Mouse (Mus musculus): ENCODE results near the gene Lce1k. TPM values are rescaled to one million over a fixed set of nuclear protein-coding genes. Genes with fewer than 3 reads are reported as not detected.
"Not testable (repeated sequence)": the region's sequence is repeated elsewhere in the genome, so short reads cannot be mapped to it uniquely, and the experiment has no call there.

Lce1k gene
- polyA plus RNA-seq (2016; fragmentation: Nextera tagmentation; extraction: Ambion mirVana): not detected in 2 replicates

GRCm38 (mm10) chr3:92807791-92808190 lies at the start of gene Lce1k:
Gene Lce1k (minus strand): TSS chr3:92807891.
- no peak within 1 kb of the TSS for H3K9ac ChIP-seq
- ATAC-seq (ENCODE audit: low FRiP score): no peak
- no peaks in the 10 kb centered on the region for H3K9me3 ChIP-seq
- no peaks in the 10 kb centered on the region for H3K27me3 ChIP-seq
- H3K4me2 ChIP-seq: no peak within 1 kb of the TSS
- H3K27ac ChIP-seq: no peak within 1 kb of the TSS
- H3K4me3 ChIP-seq (replicated peaks): no peak within 1 kb of the TSS
- no peaks in the 10 kb centered on the region for H3K36me3 ChIP-seq (replicated peaks)
- no peaks in the 10 kb centered on the region for H3K4me1 ChIP-seq

GRCm38 (mm10) chr3:92851186-92851585 lies 43.5 kb upstream of the Lce1k start, which contains the start of gene Lce1l:
Gene Lce1l (minus strand): TSS chr3:92851286.
- no peak within 1 kb of the TSS for H3K27ac ChIP-seq
- 86% methylated on average over 3 of the region's 3 CpGs for WGBS

GRCm38 (mm10) chr3:92827108-92827507 lies 19.4 kb upstream of the Lce1k start, which contains the start of gene Kprp:
Gene Kprp (minus strand): TSS chr3:92827247.
- no peak within 1 kb of the TSS for H3K4me2 ChIP-seq
- H3K9ac ChIP-seq: no peak within 1 kb of the TSS
- no peak within 1 kb of the TSS for H3K27ac ChIP-seq
- no peaks in the 10 kb centered on the region for H3K36me3 ChIP-seq (replicated peaks)
- no peaks in the 10 kb centered on the region for H3K27me3 ChIP-seq
- H3K4me1 ChIP-seq: no peaks in the 10 kb centered on the region
- H3K4me3 ChIP-seq (replicated peaks): no peak within 1 kb of the TSS
- no peak for ATAC-seq (ENCODE audit: low FRiP score)
- no peaks in the 10 kb centered on the region for H3K9me3 ChIP-seq
- 47% methylated on average over 1 of the region's 1 CpGs for WGBS

More at GRCm38 (mm10) chr3:92851186-92851585, 43.5 kb upstream of the Lce1k start, which contains the start of gene Lce1l:
- H3K27me3 ChIP-seq: no peaks in the 10 kb centered on the region
- H3K36me3 ChIP-seq (replicated peaks): no peaks in the 10 kb centered on the region
- H3K9me3 ChIP-seq: no peaks in the 10 kb centered on the region
- H3K4me1 ChIP-seq: no peaks in the 10 kb centered on the region
- H3K9ac ChIP-seq: no peak within 1 kb of the TSS
- no peak within 1 kb of the TSS for H3K4me2 ChIP-seq
- ATAC-seq (ENCODE audit: low FRiP score): no peak
- no peak within 1 kb of the TSS for H3K4me3 ChIP-seq (replicated peaks)

GRCm38 (mm10) chr3:92825808-92826207 lies 18.1 kb upstream of the Lce1k start:
- H3K4me3 ChIP-seq (replicated peaks): no peak overlapping the region
- 34% methylated on average over 1 of the region's 1 CpGs for WGBS
- no peaks in the 10 kb centered on the region for H3K9me3 ChIP-seq
- ATAC-seq (ENCODE audit: low FRiP score): no peak
- no peaks in the 10 kb centered on the region for H3K27me3 ChIP-seq
- no peak overlapping the region for H3K4me2 ChIP-seq
- no peak overlapping the region for H3K9ac ChIP-seq
- no peaks in the 10 kb centered on the region for H3K36me3 ChIP-seq (replicated peaks)
- no peak overlapping the region for H3K27ac ChIP-seq
- H3K4me1 ChIP-seq: no peaks in the 10 kb centered on the region

GRCm38 (mm10) chr3:92816036-92816435 lies 8.3 kb upstream of the Lce1k start:
- H3K4me3 ChIP-seq (replicated peaks); H3K4me1 ChIP-seq; H3K9me3 ChIP-seq; ATAC-seq (ENCODE audit: low FRiP score); H3K36me3 ChIP-seq (replicated peaks); H3K4me2 ChIP-seq; H3K9ac ChIP-seq; H3K27me3 ChIP-seq; H3K27ac ChIP-seq: not testable (repeated sequence)
- 88% methylated on average over 2 of the region's 2 CpGs for WGBS

GRCm38 (mm10) chr3:92815581-92815980 lies 7.9 kb upstream of the Lce1k start:
- 92% methylated on average over 3 of the region's 3 CpGs for WGBS
- Histone ChIP-seq H3K4me2 (no peak overlapping the region), H3K36me3 (replicated peaks) (no peaks in the 10 kb centered on the region), H3K27ac (no peak overlapping the region), H3K4me1 (no peaks in the 10 kb centered on the region), H3K9me3 (no peaks in the 10 kb centered on the region), H3K4me3 (replicated peaks) (no peak overlapping the region), H3K27me3 (no peaks in the 10 kb centered on the region), H3K9ac (no peak overlapping the region)
- no peak for ATAC-seq (ENCODE audit: low FRiP score)

- Histone ChIP-seq H3K27ac (no peak within 1 kb of the TSS), H3K4me2 (no peak within 1 kb of the TSS), H3K9me3 (no peaks in the 10 kb centered on the region), H3K36me3 (replicated peaks) (no peaks in the 10 kb centered on the region), H3K4me1 (no peaks in the 10 kb centered on the region), H3K27me3 (no peaks in the 10 kb centered on the region), H3K9ac (no peak within 1 kb of the TSS), H3K4me3 (replicated peaks) (no peak within 1 kb of the TSS)
- ATAC-seq (ENCODE audit: low FRiP score): no peak
- 89% methylated on average over 1 of the region's 1 CpGs for WGBS
These were observed 17.3 kb downstream of the Lce1k start, which contains the start of gene Lce1j for GRCm38 (mm10) chr3:92790414-92790813. Gene Lce1j (minus strand): TSS chr3:92790514.

- Histone ChIP-seq H3K4me1 (no peaks in the 10 kb centered on the region), H3K27me3 (no peaks in the 10 kb centered on the region), H3K36me3 (replicated peaks) (no peaks in the 10 kb centered on the region), H3K9ac (no peak within 1 kb of the TSS), H3K9me3 (no peaks in the 10 kb centered on the region), H3K4me3 (replicated peaks) (no peak within 1 kb of the TSS), H3K4me2 (no peak within 1 kb of the TSS), H3K27ac (no peak within 1 kb of the TSS)
- 79% methylated on average over 1 of the region's 1 CpGs for WGBS
- ATAC-seq (ENCODE audit: low FRiP score): no peak
These were observed 28.9 kb downstream of the Lce1k start, which contains the start of gene Lce1i for GRCm38 (mm10) chr3:92778799-92779198. Gene Lce1i (minus strand): TSS chr3:92778899.

GRCm38 (mm10) chr3:92771573-92771972 lies 36.1 kb downstream of the Lce1k start:
- H3K27me3 ChIP-seq: no peaks in the 10 kb centered on the region
- H3K4me1 ChIP-seq: no peaks in the 10 kb centered on the region
- H3K9ac ChIP-seq: no peak overlapping the region
- H3K4me3 ChIP-seq (replicated peaks): no peak overlapping the region
- no peak for ATAC-seq (ENCODE audit: low FRiP score)
- no peak overlapping the region for H3K27ac ChIP-seq
- H3K4me2 ChIP-seq: no peak overlapping the region
- H3K36me3 ChIP-seq (replicated peaks): no peaks in the 10 kb centered on the region
- 31% methylated on average over 3 of the region's 3 CpGs for WGBS
- H3K9me3 ChIP-seq: no peaks in the 10 kb centered on the region

GRCm38 (mm10) chr3:92764965-92765364 lies 42.7 kb downstream of the Lce1k start, which contains the start of gene Lce1h:
Gene Lce1h (minus strand): TSS chr3:92765065.
- Histone ChIP-seq H3K4me1 (no peaks in the 10 kb centered on the region), H3K4me2 (no peak within 1 kb of the TSS), H3K36me3 (replicated peaks) (no peaks in the 10 kb centered on the region), H3K27ac (no peak within 1 kb of the TSS), H3K4me3 (replicated peaks) (no peak within 1 kb of the TSS), H3K9me3 (no peaks in the 10 kb centered on the region), H3K9ac (no peak within 1 kb of the TSS), H3K27me3 (no peaks in the 10 kb centered on the region)
- no peak for ATAC-seq (ENCODE audit: low FRiP score)
- WGBS: 94% methylated on average over 1 of the region's 1 CpGs

Other genes with a start within 250 kb of the Lce1k start
- not detected in 2 replicates for gene Ivl, start 234.2 kb downstream of the Lce1k start, polyA plus RNA-seq (2016; fragmentation: Nextera tagmentation; extraction: Ambion mirVana)
- not detected in 2 replicates for gene Smcp, start 218.9 kb downstream of the Lce1k start, polyA plus RNA-seq (2016; fragmentation: Nextera tagmentation; extraction: Ambion mirVana)
- gene 2210017I01Rik, start 200.4 kb downstream of the Lce1k start, polyA plus RNA-seq (2016; fragmentation: Nextera tagmentation; extraction: Ambion mirVana): not detected in 2 replicates
- gene Lce6a, start 186.2 kb downstream of the Lce1k start, polyA plus RNA-seq (2016; fragmentation: Nextera tagmentation; extraction: Ambion mirVana): not detected in 2 replicates
- not detected in 2 replicates for gene Lce1a1, start 159.6 kb downstream of the Lce1k start, polyA plus RNA-seq (2016; fragmentation: Nextera tagmentation; extraction: Ambion mirVana)
- gene Lce1b, start 151.0 kb downstream of the Lce1k start, polyA plus RNA-seq (2016; fragmentation: Nextera tagmentation; extraction: Ambion mirVana): not detected in 2 replicates
- gene Lce1a2, start 137.6 kb downstream of the Lce1k start, polyA plus RNA-seq (2016; fragmentation: Nextera tagmentation; extraction: Ambion mirVana): not detected in 2 replicates
- not detected in 2 replicates for gene Lce1c, start 128.6 kb downstream of the Lce1k start, polyA plus RNA-seq (2016; fragmentation: Nextera tagmentation; extraction: Ambion mirVana)
- not detected in 2 replicates for gene Lce1d, start 120.7 kb downstream of the Lce1k start, polyA plus RNA-seq (2016; fragmentation: Nextera tagmentation; extraction: Ambion mirVana)
- gene Lce1e, start 98.8 kb downstream of the Lce1k start, polyA plus RNA-seq (2016; fragmentation: Nextera tagmentation; extraction: Ambion mirVana): not detected in 2 replicates
- gene Lce1f, start 87.5 kb downstream of the Lce1k start, polyA plus RNA-seq (2016; fragmentation: Nextera tagmentation; extraction: Ambion mirVana): not detected in 2 replicates
- gene Gm38119, start 68.8 kb downstream of the Lce1k start, polyA plus RNA-seq (2016; fragmentation: Nextera tagmentation; extraction: Ambion mirVana): not detected in 2 replicates
- not detected in 2 replicates for gene Lce1g, start 55.6 kb downstream of the Lce1k start, polyA plus RNA-seq (2016; fragmentation: Nextera tagmentation; extraction: Ambion mirVana)
- gene Lce1h, start 42.8 kb downstream of the Lce1k start, polyA plus RNA-seq (2016; fragmentation: Nextera tagmentation; extraction: Ambion mirVana): not detected in 2 replicates
- not detected in 2 replicates for gene Lce1i, start 29.0 kb downstream of the Lce1k start, polyA plus RNA-seq (2016; fragmentation: Nextera tagmentation; extraction: Ambion mirVana)
- gene Lce1j, start 17.4 kb downstream of the Lce1k start, polyA plus RNA-seq (2016; fragmentation: Nextera tagmentation; extraction: Ambion mirVana): not detected in 2 replicates
- not detected in 2 replicates for gene Kprp, start 19.4 kb upstream of the Lce1k start, polyA plus RNA-seq (2016; fragmentation: Nextera tagmentation; extraction: Ambion mirVana)
- gene Lce1l, start 43.4 kb upstream of the Lce1k start, polyA plus RNA-seq (2016; fragmentation: Nextera tagmentation; extraction: Ambion mirVana): not detected in 2 replicates
- not detected in 2 replicates for gene 2310050C09Rik, start 62.3 kb upstream of the Lce1k start, polyA plus RNA-seq (2016; fragmentation: Nextera tagmentation; extraction: Ambion mirVana)
- not detected in 2 replicates for gene Lce3a, start 118.3 kb upstream of the Lce1k start, polyA plus RNA-seq (2016; fragmentation: Nextera tagmentation; extraction: Ambion mirVana)
- gene Lce3b, start 125.1 kb upstream of the Lce1k start, polyA plus RNA-seq (2016; fragmentation: Nextera tagmentation; extraction: Ambion mirVana): not detected in 2 replicates
- gene Lce3c, start 136.6 kb upstream of the Lce1k start, polyA plus RNA-seq (2016; fragmentation: Nextera tagmentation; extraction: Ambion mirVana): not detected in 2 replicates
- gene Lce3d, start 149.5 kb upstream of the Lce1k start, polyA plus RNA-seq (2016; fragmentation: Nextera tagmentation; extraction: Ambion mirVana): not detected in 2 replicates
- gene Lce3e, start 159.2 kb upstream of the Lce1k start, polyA plus RNA-seq (2016; fragmentation: Nextera tagmentation; extraction: Ambion mirVana): not detected in 2 replicates
- not detected in 2 replicates for gene Lce3f, start 184.3 kb upstream of the Lce1k start, polyA plus RNA-seq (2016; fragmentation: Nextera tagmentation; extraction: Ambion mirVana)
- gene Crct1, start 207.8 kb upstream of the Lce1k start, polyA plus RNA-seq (2016; fragmentation: Nextera tagmentation; extraction: Ambion mirVana): not detected in 2 replicates
- not detected in 2 replicates for gene Lce1m, start 211.2 kb upstream of the Lce1k start, polyA plus RNA-seq (2016; fragmentation: Nextera tagmentation; extraction: Ambion mirVana)

All from forebrain, embryonic 12.5 days (tissue).